Mouse (Mus musculus): ENCODE data around the gene Arl16. TPM values are rescaled to one million over a fixed set of nuclear protein-coding genes. Genes with fewer than 3 reads are reported as not detected.

The Arl16 gene
- 29.0 and 40.5 TPM in 2 replicates for polyA plus RNA-seq (2012; rRNA removed; ENCODE audit: low replicate concordance)

DNA sequence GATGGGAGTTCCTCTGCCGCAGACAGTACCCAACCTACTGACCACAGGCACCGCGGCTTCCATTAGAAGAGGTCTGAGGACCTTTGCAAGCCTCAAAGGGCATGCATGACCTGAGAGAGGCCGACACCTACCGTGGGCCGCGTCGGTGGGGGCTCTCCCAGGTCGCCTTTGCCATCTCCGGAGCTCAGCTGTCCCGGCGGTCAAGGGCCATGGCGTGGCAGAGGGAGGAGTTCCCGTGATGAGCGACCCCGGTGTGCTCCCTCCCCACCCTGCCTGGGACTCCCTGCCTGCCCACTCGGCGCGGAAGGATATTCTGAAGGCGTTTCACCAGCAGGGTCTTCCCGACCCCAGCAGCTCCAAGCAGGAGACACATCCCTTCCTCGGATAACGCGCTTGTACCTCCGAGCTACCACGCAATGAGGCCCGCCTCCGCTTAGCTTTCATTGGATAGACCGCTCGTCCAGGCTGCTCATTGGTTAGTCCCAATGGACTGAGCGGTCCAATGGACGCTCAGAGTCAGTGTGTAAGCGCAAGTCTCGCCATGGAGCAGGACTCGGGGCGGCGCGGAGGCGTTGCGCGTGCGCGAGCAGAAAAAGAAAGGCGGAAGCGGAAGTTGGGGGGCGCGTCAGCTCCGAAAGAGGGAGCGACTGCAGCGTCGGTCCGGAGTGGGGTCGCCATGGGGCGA is at the start of gene Arl16:
Arl16 (minus strand) TSS at position 557 of the 685 bp plus-strand sequence.

GRCm38 (mm10) chr11:120491317-120492023 is 24.1 kb upstream of the Arl16 start, which contains the start of gene Slc25a10:
TSS of gene Slc25a10 (plus strand) at chr11:120491840.

DNA sequence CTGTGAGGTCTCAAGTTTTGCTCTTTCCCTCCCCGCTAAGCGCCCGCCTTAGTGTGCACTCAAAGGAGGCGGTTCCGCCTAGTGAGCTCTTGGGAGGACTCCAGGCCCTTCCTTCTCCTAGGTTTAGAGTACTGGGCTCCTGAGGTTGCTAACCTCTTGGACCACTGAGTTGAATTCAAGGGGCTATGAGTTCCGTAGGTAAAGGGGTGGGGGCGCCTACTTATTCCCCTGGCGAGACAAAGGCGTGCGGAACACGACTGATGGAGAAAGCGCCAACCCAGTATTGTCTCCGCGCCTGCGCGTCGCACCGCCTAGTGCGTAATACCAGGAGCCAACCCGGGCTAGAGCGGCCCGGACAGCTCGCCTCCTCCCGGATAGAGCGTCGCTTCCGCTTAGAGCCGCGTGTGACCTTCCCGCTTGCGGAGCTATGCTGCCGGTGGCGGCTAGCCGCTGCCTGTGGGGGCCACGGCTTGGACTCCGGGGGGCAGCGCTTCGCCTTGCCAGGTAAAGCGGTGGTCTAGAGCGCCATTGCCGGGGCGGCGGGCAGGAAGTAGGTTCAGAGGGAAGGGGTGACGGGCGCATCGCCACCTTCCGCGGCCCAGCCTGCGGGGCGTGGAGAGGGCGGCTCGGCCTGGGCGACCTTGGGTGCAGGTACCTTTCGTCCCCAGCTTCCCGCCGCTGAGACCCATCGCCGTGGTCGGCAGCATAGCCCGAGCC is 17.0 kb upstream of the Arl16 start, which contains the start of gene Mrpl12:
Mrpl12 (plus strand) TSS at position 349 of the 717 bp plus-strand sequence.

DNA sequence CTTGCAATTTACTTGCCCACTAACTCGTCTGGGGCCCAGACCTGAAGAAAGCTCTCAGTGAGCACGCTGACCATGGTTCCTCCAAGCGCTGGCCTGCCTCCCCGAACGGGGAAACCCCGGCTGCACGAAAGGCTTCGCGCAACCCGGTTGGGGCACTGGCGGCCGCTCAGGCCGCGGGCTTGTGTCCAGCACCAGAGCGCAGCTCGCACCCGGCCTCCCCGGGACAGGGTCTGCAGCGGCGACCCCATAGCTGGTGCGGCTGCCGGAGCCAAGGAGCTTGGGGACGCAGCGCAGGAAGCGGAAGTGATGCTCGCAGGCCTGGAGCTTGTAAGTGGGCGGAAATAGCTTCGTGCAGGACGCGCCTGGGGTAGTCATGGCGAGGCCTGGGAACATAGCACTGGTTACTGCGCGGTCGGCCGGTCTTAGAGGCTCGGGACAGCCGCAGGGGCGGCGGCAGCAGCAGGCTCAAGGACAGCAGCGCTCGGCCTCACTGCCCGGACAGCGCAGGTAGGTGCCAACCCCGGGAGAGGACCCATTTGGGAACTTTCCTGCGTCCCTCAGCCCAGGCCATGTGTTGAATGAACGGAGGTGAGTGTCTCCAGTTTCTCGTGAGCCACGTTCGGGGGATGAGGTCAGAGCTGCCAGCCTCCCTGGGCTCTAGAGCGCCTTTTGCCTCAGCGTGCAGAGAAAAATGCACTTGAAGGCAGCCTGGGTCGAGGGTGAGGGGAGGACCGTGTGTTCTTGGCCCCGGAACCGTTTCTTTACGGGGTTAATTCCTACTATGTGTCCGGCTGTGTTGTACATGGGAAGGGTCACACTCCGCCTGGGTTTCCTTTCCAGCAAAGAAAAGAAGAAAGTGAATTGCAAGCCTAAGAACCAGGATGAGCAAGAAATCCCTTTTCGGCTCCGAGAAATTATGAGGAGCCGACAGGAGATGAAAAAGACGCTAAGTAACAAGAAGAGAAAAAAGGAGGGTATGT is 9.3 kb downstream of the Arl16 start, which contains the start of the genes Oxld1 and Ccdc137:
Oxld1 (minus strand) TSS at position 297 of the 980 bp plus-strand sequence.
Ccdc137 (plus strand) TSS at position 344 of the 980 bp plus-strand sequence.

GRCm38 (mm10) chr11:120453306-120453705 is 14.1 kb downstream of the Arl16 start, which contains the start of gene Pde6g:
TSS of gene Pde6g (minus strand) at chr11:120453500.

GRCm38 (mm10) chr11:120442344-120442743 is 25.1 kb downstream of the Arl16 start, which contains the start of gene Tspan10:
TSS of gene Tspan10 (plus strand) at chr11:120442644.

GRCm38 (mm10) chr11:120437152-120437856 is 30.1 kb downstream of the Arl16 start, which contains the start of gene Nploc4:
TSS of gene Nploc4 (minus strand) at chr11:120437708.

Other genes with a start within 250 kb of the Arl16 start
- 11.1 and 14.7 TPM in 2 replicates for gene Bahcc1, start 234.7 kb downstream of the Arl16 start, polyA plus RNA-seq (2012; rRNA removed; ENCODE audit: low replicate concordance)
- 1,196 and 1,314 TPM in 2 replicates for gene Actg1, start 119.1 kb downstream of the Arl16 start, polyA plus RNA-seq (2012; rRNA removed; ENCODE audit: low replicate concordance)
- not detected in 2 replicates for gene Fscn2, start 106.1 kb downstream of the Arl16 start, polyA plus RNA-seq (2012; rRNA removed; ENCODE audit: low replicate concordance)
- gene Faap100, start 88.8 kb downstream of the Arl16 start, polyA plus RNA-seq (2012; rRNA removed; ENCODE audit: low replicate concordance): 33.9 and 79.5 TPM in 2 replicates
- gene Nploc4, start 29.9 kb downstream of the Arl16 start, polyA plus RNA-seq (2012; rRNA removed; ENCODE audit: low replicate concordance): 67.6 and 68.3 TPM in 2 replicates
- 0.09 TPM in 1 of 2 replicates, not detected in the other for gene Tspan10, start 25.0 kb downstream of the Arl16 start, polyA plus RNA-seq (2012; rRNA removed; ENCODE audit: low replicate concordance)
- gene Pde6g, start 14.1 kb downstream of the Arl16 start, polyA plus RNA-seq (2012; rRNA removed; ENCODE audit: low replicate concordance): 0.70 and 1.1 TPM in 2 replicates
- gene Oxld1, start 9.5 kb downstream of the Arl16 start, polyA plus RNA-seq (2012; rRNA removed; ENCODE audit: low replicate concordance): 27.4 and 32.4 TPM in 2 replicates
- gene Ccdc137, start 9.5 kb downstream of the Arl16 start, polyA plus RNA-seq (2012; rRNA removed; ENCODE audit: low replicate concordance): 15.0 and 26.0 TPM in 2 replicates
- gene Mrpl12, start 17.0 kb upstream of the Arl16 start, polyA plus RNA-seq (2012; rRNA removed; ENCODE audit: low replicate concordance): 108 and 111 TPM in 2 replicates
- 651 and 925 TPM in 2 replicates for gene Slc25a10, start 24.2 kb upstream of the Arl16 start, polyA plus RNA-seq (2012; rRNA removed; ENCODE audit: low replicate concordance)
- 1.3 and 3.8 TPM in 2 replicates for gene Gcgr, start 63.1 kb upstream of the Arl16 start, polyA plus RNA-seq (2012; rRNA removed; ENCODE audit: low replicate concordance)
- 157 and 174 TPM in 2 replicates for gene Mcrip1, start 82.1 kb upstream of the Arl16 start, polyA plus RNA-seq (2012; rRNA removed; ENCODE audit: low replicate concordance)
- gene Ppp1r27, start 83.5 kb upstream of the Arl16 start, polyA plus RNA-seq (2012; rRNA removed; ENCODE audit: low replicate concordance): not detected in 2 replicates
- 212 and 315 TPM in 2 replicates for gene P4hb, start 105.6 kb upstream of the Arl16 start, polyA plus RNA-seq (2012; rRNA removed; ENCODE audit: low replicate concordance)
- gene Arhgdia, start 114.0 kb upstream of the Arl16 start, polyA plus RNA-seq (2012; rRNA removed; ENCODE audit: low replicate concordance): 706 and 742 TPM in 2 replicates
- gene Alyref, start 130.8 kb upstream of the Arl16 start, polyA plus RNA-seq (2012; rRNA removed; ENCODE audit: low replicate concordance): 26.4 and 41.1 TPM in 2 replicates
- 102 and 121 TPM in 2 replicates for gene Anapc11, start 130.8 kb upstream of the Arl16 start, polyA plus RNA-seq (2012; rRNA removed; ENCODE audit: low replicate concordance)
- 0.39 and 2.5 TPM in 2 replicates for gene Npb, start 140.9 kb upstream of the Arl16 start, polyA plus RNA-seq (2012; rRNA removed; ENCODE audit: low replicate concordance)
- 202 and 224 TPM in 2 replicates for gene Pcyt2, start 150.3 kb upstream of the Arl16 start, polyA plus RNA-seq (2012; rRNA removed; ENCODE audit: low replicate concordance)
- gene Sirt7, start 157.6 kb upstream of the Arl16 start, polyA plus RNA-seq (2012; rRNA removed; ENCODE audit: low replicate concordance): 63.3 and 73.1 TPM in 2 replicates
- 53.4 and 67.3 TPM in 2 replicates for gene Mafg, start 166.0 kb upstream of the Arl16 start, polyA plus RNA-seq (2012; rRNA removed; ENCODE audit: low replicate concordance)
- gene Pycr1, start 176.2 kb upstream of the Arl16 start, polyA plus RNA-seq (2012; rRNA removed; ENCODE audit: low replicate concordance): 8.3 and 23.9 TPM in 2 replicates
- 0.14 TPM in 1 of 2 replicates, not detected in the other for gene Myadml2, start 180.6 kb upstream of the Arl16 start, polyA plus RNA-seq (2012; rRNA removed; ENCODE audit: low replicate concordance)
- 5.0 TPM in 1 of 2 replicates, not detected in the other for gene Notum, start 193.6 kb upstream of the Arl16 start, polyA plus RNA-seq (2012; rRNA removed; ENCODE audit: low replicate concordance)
- 89.5 and 105 TPM in 2 replicates for gene Aspscr1, start 205.4 kb upstream of the Arl16 start, polyA plus RNA-seq (2012; rRNA removed; ENCODE audit: low replicate concordance)
- gene Cenpx, start 246.1 kb upstream of the Arl16 start, polyA plus RNA-seq (2012; rRNA removed; ENCODE audit: low replicate concordance): 89.1 and 110 TPM in 2 replicates
- 30.1 and 63.6 TPM in 2 replicates for gene Lrrc45, start 246.3 kb upstream of the Arl16 start, polyA plus RNA-seq (2012; rRNA removed; ENCODE audit: low replicate concordance)